Mouse (Mus musculus) liver (tissue): ENCODE data around the gene Slc11a1.

ENCODE experiments used
- DNase-seq: peaks from one replicate; pipeline ENCODE4 v3.0.0-alpha.2; 2020; ENCODE audit warnings: mixed read lengths

Slc11a1 gene

DNA sequence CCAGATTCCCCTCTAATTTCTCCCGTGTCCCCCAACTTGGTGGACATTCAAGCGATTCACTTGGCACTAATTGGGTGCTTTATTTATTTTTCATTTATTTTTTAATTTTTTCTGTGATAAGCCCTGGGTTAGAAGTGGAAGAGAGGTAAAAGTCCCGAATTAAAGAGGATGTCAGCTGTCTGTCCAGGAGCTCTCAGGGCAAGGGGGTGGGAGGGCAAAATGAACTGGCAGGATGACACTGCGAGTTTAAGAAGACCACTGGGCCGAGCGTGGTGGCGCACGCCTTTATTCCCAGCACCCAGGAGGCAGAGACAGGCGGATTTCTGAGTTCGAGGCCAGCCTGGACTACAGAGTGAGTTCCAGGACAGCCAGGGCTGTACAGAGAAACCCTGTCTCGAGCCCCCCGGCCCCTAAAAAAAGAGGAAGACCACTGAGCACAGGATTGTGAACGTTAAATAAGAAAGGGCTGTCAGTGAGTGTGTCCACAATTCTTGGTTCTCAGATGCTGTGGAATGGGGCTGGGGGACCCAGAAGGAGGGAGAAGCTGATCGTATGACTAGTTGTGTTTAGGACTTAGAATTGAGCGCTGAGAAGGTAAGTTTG, 12.5 kb downstream of the Slc11a1 start:
- no peak for DNase-seq

DNA sequence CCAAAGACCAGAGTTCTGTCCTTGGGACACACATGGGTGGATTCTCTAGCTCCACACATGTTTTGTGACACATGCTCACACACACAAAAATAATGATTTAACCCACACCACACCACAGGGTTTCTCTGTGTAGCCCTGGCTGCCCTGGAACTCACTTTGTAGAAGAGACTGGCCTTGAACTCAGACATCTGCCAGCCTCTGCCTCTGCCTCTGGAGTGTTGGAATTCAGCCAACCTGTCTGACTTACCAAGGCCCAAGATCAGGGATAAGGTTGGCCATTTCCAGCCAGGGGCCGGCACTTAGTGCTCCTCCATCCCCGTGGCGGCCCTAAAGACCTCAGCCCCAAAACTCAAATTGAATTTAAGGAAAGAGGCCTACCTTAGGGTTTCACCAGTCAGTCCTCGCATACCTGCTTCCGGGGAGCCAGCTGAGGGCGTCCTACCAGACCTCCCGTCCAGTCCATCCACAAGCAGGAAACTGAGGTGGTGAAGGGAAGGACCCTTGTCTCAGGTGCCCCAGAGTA, 13.5 kb downstream of the Slc11a1 start:
- no peak for DNase-seq

DNA sequence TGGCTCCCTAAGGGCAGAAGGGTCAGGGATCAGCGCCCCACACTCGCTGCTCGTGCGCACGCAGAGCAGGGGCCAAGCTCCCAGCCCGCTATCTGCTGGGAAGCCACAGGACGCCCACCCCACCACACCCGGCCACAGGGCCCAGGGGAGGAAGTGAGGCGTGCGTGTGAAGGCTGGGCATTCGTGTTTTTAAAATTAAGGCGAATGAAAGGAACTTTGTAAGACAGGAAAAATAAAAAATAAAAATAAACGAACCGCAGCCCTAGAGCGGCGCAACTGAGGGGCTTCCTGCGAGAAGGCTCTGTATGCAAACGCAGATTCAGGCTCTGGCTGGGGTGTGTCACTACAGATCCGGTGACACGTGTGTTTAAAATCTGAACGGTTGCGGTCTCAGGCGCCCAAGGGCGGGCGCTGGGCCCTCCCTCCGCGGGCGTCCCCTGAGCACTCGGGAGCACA, 14.9 kb downstream of the Slc11a1 start:
- DNase-seq, result peak; percentile 74

- DNase-seq, result peak; percentile 86
These were observed 15.4 kb downstream of the Slc11a1 start for GRCm38 (mm10) chr1:74390287-74390906.

GRCm38 (mm10) chr1:74390924-74391748, 16.1 kb downstream of the Slc11a1 start, which contains the start of gene Ctdsp1:
Gene Ctdsp1 (plus strand): TSS chr1:74391509.
- DNase-seq, result peak; percentile 94

DNA sequence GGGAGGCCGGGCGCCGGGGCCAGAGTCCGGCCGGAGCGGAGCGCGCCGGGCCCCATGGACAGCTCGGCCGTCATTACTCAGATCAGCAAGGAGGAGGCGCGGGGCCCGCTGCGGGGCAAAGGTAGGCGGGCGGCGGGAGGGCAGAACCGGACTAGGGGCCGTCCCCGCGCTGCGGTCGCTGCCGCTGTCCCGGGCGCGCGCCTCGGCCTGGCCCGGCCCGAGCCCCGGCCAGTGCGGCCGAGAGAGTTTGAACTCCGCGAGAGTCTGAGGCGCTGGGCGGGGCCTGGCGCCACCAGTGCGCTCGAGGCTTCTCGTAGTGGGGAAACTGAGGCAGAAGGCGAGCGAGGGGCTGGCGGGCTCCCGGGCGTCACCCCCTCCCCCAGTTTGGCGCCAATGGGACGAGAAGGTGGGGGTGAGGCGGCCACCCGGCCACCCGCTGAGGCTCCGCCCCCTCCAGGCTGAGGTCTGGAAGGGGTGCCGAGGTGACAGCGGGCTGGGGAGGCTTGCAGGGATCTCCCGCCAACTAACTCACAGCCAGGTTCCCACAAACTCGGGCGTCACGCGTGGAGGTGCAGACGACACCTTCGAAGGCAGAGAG, 16.9 kb downstream of the Slc11a1 start:
- peak; percentile 90 for DNase-seq

DNA sequence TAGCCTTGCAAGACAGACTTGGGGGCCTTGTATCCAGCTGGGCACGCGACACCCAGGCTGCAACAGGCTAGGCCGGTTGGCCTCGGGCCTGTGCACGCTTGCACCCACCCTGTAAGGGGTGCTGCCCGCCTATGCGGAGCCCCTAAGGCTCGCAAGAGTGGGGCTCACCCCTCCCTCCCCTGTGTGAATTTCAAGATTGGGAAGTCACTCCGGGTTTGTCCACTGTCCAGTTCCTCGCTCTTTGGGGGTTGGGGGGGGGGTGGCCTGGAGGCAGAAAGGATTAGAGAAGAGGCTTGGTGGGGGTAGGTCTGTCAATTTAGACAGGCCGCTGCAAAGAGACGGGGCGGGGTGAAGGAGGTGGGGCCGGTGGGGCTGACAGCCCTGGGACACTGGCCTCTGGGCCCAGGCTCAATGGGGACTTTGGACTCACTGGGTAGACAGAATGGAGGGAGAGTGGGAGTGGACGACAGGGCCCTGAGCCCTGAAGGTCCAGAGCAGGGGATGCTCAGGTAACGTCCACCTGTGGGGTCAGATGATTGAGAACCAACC, 17.5 kb downstream of the Slc11a1 start:
- DNase-seq, result peak; percentile 75

- no peak for DNase-seq
These were observed 18.0 kb downstream of the Slc11a1 start for GRCm38 (mm10) chr1:74393010-74393409.

- DNase-seq, result no peak
These were observed 18.7 kb downstream of the Slc11a1 start for GRCm38 (mm10) chr1:74393697-74394096.

DNA sequence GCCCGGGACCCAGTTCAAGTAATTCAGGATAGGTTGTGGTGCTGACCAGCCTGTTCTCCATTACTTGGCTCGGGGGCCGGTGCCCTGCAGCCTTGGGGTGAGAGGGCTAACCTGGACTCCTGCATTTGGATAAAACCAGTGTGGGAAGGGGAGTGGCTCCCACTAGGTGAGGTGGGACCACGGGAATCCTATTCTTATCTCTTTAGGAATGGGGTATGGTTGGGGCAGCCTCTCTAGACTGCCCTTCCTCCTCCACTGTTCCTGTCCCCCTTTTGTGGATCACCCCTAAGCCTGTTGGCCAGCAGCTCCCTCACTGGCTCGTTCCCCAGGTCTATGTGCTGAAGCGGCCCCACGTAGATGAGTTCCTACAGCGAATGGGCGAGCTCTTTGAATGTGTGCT, 19.3 kb downstream of the Slc11a1 start:
- no peak for DNase-seq

DNA sequence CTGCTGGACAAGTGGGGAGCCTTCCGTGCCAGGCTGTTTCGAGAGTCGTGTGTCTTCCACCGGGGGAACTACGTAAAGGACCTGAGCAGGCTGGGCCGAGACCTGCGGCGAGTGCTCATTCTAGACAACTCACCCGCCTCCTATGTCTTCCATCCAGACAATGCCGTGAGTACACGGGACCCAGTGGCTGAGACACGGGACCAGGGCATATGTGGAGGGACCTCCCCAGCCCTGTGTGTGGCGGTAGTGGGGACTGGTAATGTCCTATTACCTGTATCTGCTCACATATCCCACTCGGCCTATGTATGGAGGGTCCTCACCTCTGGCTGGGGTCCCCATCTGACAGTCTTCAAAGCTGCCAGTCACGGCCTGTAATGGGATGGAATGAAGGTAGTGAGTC, 19.9 kb downstream of the Slc11a1 start:
- no peak for DNase-seq

- DNase-seq, result no peak
These were observed 20.3 kb downstream of the Slc11a1 start for GRCm38 (mm10) chr1:74395290-74395689.

- peak; percentile 32 for DNase-seq
These were observed 21.6 kb downstream of the Slc11a1 start for GRCm38 (mm10) chr1:74396456-74397222.

DNA sequence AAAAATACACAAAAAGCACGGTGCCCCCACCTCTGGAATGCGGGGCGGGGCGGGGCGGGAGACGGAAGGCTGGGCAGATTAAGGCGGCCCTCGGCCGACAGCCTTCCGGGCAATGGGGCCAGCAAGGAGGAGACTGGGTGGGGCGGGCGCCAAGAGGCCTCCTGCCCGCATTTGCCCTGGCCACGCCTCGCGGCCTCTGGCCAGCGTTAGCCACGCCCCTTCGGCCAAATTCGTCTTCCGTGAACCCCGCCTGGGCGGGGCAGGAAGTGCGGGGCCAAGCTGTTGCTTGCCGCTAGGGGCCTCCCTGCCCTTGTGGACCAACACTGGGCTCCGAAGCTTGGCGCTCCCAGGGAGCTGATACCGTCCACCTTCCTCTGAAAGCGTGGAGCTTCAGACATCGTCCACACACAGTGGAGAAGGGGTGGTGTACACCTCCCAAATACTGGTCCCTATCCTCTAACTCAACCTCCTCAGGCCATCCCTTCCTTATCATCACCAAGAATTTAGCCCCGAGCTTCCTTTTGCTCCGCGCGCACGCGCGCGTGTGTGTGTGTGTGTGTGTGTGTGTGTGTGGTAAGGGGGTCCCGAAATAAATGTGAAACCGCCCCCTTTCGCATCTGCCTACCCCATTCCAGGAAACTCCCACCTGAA, 22.4 kb downstream of the Slc11a1 start:
- DNase-seq, result peak; percentile 100

DNA sequence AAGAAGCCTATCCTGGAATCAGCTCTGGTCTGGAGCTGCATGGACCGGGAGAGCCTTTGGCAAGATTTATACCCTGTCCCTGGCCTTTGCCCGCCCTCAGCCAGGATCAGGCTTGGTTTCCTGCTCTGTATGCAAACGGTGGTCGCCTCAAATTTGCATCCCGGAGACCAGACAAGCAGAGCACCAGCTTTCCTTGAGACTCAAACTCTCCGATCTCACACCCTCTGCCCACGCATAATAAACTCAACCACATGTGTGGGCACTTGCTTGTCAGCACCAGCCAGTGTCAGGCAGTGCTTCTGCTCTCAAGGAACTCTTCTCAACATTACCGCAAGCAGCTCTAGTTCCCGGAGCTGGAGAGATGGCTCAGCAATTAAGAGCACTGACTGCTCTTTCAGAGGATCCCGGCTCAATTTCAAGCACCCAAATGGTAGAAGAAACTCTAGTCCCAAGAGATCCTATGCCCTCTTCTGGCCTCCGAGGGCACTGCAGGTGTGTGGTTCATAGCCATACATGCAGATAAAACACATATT, 23.0 kb downstream of the Slc11a1 start:
- peak; percentile 81 for DNase-seq

DNA sequence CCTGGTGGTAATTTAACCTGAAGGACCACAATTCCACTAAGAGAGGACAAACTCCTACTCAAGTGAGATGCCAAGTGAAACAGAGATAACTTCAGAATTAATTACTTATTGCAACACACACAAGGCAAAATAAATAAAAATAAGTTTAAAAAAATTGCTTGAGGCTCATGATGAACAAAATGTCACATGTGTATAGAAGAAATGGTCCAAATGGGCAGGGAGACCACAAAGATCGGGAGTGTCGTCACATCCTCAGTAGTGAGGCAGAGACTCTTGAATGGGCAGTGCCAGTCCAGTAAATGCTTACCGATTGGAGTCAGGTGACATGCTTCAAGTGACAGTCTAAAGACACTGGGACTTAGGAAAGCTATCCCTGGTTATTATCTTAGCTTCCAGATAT, 25.5 kb downstream of the Slc11a1 start:
- no peak for DNase-seq

GRCm38 (mm10) chr1:74401015-74401702, 26.2 kb downstream of the Slc11a1 start:
- peak; percentile 69 for DNase-seq

DNA sequence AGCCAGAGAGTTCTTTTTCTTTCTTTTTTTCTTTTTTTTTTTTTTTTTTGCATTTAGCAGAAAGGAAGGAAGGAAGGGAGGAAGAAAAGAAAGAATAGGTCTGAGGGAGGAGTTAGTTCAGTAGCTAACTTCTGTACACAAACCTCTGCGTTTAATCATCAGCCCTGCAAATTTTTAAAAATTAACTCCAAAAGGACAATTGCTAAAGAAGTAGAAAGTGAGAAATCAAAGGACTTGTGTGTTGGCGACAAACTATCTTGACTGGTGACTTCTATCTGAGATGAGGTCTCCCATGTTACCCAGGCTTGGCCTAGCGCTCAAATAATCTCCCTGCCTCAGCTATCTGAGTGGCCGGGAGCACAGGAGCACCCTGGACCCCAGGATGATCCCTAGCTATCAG, 29.2 kb downstream of the Slc11a1 start:
- DNase-seq, result no peak

DNA sequence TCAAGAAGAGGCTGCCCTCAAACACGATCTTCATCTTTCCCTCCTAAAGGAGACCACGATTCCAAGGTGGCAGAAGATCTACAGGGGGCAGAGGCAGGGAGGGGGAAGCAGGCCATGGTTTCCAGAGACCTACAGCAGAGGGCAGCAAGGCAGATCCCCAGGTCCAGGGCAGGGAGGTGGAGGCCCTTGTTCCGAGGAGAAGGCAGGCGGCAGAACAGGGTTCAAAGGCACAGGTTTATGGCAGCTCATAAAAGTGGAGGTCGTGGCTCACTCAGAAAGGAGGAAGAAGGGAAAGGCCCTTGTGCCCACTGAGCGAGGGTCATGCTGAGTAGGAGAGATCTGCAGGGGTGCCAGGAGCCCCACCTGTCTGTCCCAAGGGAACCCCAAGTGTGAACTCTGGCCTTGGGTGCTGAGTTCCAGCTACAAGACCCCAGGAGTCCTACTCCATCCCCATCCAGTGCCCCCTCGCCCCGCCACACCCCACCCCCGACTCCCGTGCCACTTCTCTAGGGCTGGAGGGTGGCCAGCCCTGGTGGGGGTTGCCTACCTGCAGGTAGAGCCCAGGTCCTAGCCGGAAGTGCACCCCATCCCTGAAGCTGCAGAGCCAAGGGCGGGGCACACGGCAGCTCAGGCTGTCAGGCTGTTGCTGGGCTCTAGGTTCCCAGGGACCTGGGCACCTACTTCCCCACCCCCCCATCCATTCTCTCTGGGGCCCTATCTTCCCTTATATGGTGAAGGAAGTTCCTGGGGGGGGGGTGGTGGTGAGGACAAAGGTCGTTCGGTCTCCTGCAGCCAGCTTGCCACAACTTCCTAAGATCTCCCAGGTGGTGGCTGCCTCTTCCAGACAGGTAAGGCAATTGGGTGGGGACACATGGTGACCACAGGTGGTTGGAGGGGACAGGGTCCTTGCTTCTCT, 33.9 kb downstream of the Slc11a1 start, which contains the start of gene Vil1:
Gene Vil1, plus strand, starts transcription at position 788 of the 916 bp plus-strand sequence.
- no peak for DNase-seq
